Mouse (Mus musculus) lung, postnatal 36 days (tissue): ENCODE data around the gene Nkx2-5.

Experiments
- DNase-seq: peaks from one replicate; pipeline ENCODE4 v3.0.0; 2022; ENCODE audit warnings: mixed read lengths

Nkx2-5 gene

GRCm38 (mm10) chr17:26849746-26850357 lies 5.0 kb upstream of the Nkx2-5 start:
- no peak for DNase-seq

GRCm38 (mm10) chr17:26849106-26849745 lies 4.4 kb upstream of the Nkx2-5 start:
- DNase-seq, result no peak

- DNase-seq, result no peak
Measured at GRCm38 (mm10) chr17:26848236-26848635, 3.4 kb upstream of the Nkx2-5 start.

GRCm38 (mm10) chr17:26847801-26848200 lies 3.0 kb upstream of the Nkx2-5 start:
- no peak for DNase-seq

- DNase-seq, result no peak
Measured at GRCm38 (mm10) chr17:26846411-26846810, 1.6 kb upstream of the Nkx2-5 start.

GRCm38 (mm10) chr17:26845149-26846050 lies 591 bp upstream of the Nkx2-5 start:
- DNase-seq, result no peak

- no peak for DNase-seq
Measured at GRCm38 (mm10) chr17:26844371-26844851, 398 bp downstream of the Nkx2-5 start.

GRCm38 (mm10) chr17:26843696-26844236 lies 1.0 kb downstream of the Nkx2-5 start:
- no peak for DNase-seq

GRCm38 (mm10) chr17:26843229-26843567 lies 1.6 kb downstream of the Nkx2-5 start:
- DNase-seq, result no peak

GRCm38 (mm10) chr17:26842431-26843228 lies 2.2 kb downstream of the Nkx2-5 start:
- no peak for DNase-seq

GRCm38 (mm10) chr17:26841981-26842380 lies 2.8 kb downstream of the Nkx2-5 start:
- DNase-seq, result no peak

- DNase-seq, result no peak
Measured at GRCm38 (mm10) chr17:26840922-26841731, 3.7 kb downstream of the Nkx2-5 start.

GRCm38 (mm10) chr17:26840439-26840780 lies 4.4 kb downstream of the Nkx2-5 start:
- no peak for DNase-seq

GRCm38 (mm10) chr17:26839718-26840438 lies 4.9 kb downstream of the Nkx2-5 start:
- DNase-seq, result no peak

GRCm38 (mm10) chr17:26838911-26839717 lies 5.7 kb downstream of the Nkx2-5 start:
- DNase-seq, result no peak

- DNase-seq, result no peak
Measured at GRCm38 (mm10) chr17:26838191-26838910, 6.5 kb downstream of the Nkx2-5 start.

- DNase-seq, result no peak
Measured at GRCm38 (mm10) chr17:26837546-26837985, 7.2 kb downstream of the Nkx2-5 start.

GRCm38 (mm10) chr17:26836786-26837545 lies 7.8 kb downstream of the Nkx2-5 start:
- no peak for DNase-seq

GRCm38 (mm10) chr17:26836377-26836776 lies 8.4 kb downstream of the Nkx2-5 start:
- no peak for DNase-seq
